Mouse (Mus musculus): ENCODE data around the gene Olfr807. TPM values are rescaled to one million over a fixed set of nuclear protein-coding genes. Genes with fewer than 3 reads are reported as not detected.

Olfr807 gene
- not detected in 2 replicates for polyA plus RNA-seq (2012; rRNA removed)

GRCm38 (mm10) chr10:129757693-129758092 lies at the start of gene Olfr807:
Olfr807 (minus strand) TSS chr10:129757793.

GRCm38 (mm10) chr10:129804296-129804695 lies 46.7 kb upstream of the Olfr807 start, which contains the start of gene Olfr811:
Olfr811 (minus strand) TSS chr10:129804396.

GRCm38 (mm10) chr10:129794817-129795216 lies 37.2 kb upstream of the Olfr807 start, which contains the start of gene Olfr810:
Olfr810 (minus strand) TSS chr10:129794917.

GRCm38 (mm10) chr10:129774338-129774737 lies 16.7 kb upstream of the Olfr807 start, which contains the start of gene Olfr809:
Olfr809 (plus strand) TSS chr10:129774638.

GRCm38 (mm10) chr10:129765182-129765581 lies 7.6 kb upstream of the Olfr807 start, which contains the start of gene Olfr808:
Olfr808 (plus strand) TSS chr10:129765482.

GRCm38 (mm10) chr10:129741821-129742220 lies 15.8 kb downstream of the Olfr807 start, which contains the start of gene Olfr806:
Olfr806 (minus strand) TSS chr10:129741921.

GRCm38 (mm10) chr10:129729275-129729674 lies 28.3 kb downstream of the Olfr807 start, which contains the start of gene Olfr805:
Olfr805 (minus strand) TSS chr10:129729375.

Other genes starting within 250 kb of the Olfr807 start
- gene Olfr791, start 236.0 kb downstream of the Olfr807 start, polyA plus RNA-seq (2012; rRNA removed), result not detected in 2 replicates
- gene Olfr792, start 218.6 kb downstream of the Olfr807 start, polyA plus RNA-seq (2012; rRNA removed), result not detected in 2 replicates
- gene Olfr794, start 190.1 kb downstream of the Olfr807 start, polyA plus RNA-seq (2012; rRNA removed), result not detected in 2 replicates
- not detected in 2 replicates for gene Olfr796, start 145.2 kb downstream of the Olfr807 start, polyA plus RNA-seq (2012; rRNA removed)
- not detected in 2 replicates for gene Olfr798, start 129.9 kb downstream of the Olfr807 start, polyA plus RNA-seq (2012; rRNA removed)
- gene Olfr799, start 120.3 kb downstream of the Olfr807 start, polyA plus RNA-seq (2012; rRNA removed), result not detected in 2 replicates
- gene Olfr800, start 100.1 kb downstream of the Olfr807 start, polyA plus RNA-seq (2012; rRNA removed), result not detected in 2 replicates
- gene Olfr801, start 83.9 kb downstream of the Olfr807 start, polyA plus RNA-seq (2012; rRNA removed), result not detected in 2 replicates
- gene Olfr802, start 69.6 kb downstream of the Olfr807 start, polyA plus RNA-seq (2012; rRNA removed), result not detected in 2 replicates
- gene Olfr803, start 63.5 kb downstream of the Olfr807 start, polyA plus RNA-seq (2012; rRNA removed), result not detected in 2 replicates
- gene Olfr804, start 54.6 kb downstream of the Olfr807 start, polyA plus RNA-seq (2012; rRNA removed), result not detected in 2 replicates
- gene Olfr805, start 28.4 kb downstream of the Olfr807 start, polyA plus RNA-seq (2012; rRNA removed), result not detected in 2 replicates
- not detected in 2 replicates for gene Olfr806, start 15.9 kb downstream of the Olfr807 start, polyA plus RNA-seq (2012; rRNA removed)
- not detected in 2 replicates for gene Olfr808, start 7.7 kb upstream of the Olfr807 start, polyA plus RNA-seq (2012; rRNA removed)
- not detected in 2 replicates for gene Olfr809, start 16.8 kb upstream of the Olfr807 start, polyA plus RNA-seq (2012; rRNA removed)
- gene Olfr810, start 37.1 kb upstream of the Olfr807 start, polyA plus RNA-seq (2012; rRNA removed), result not detected in 2 replicates
- not detected in 2 replicates for gene Olfr811, start 46.6 kb upstream of the Olfr807 start, polyA plus RNA-seq (2012; rRNA removed)
- gene Olfr812, start 88.3 kb upstream of the Olfr807 start, polyA plus RNA-seq (2012; rRNA removed), result not detected in 2 replicates
- not detected in 2 replicates for gene Olfr813, start 97.6 kb upstream of the Olfr807 start, polyA plus RNA-seq (2012; rRNA removed)
- gene Olfr814, start 122.1 kb upstream of the Olfr807 start, polyA plus RNA-seq (2012; rRNA removed), result not detected in 2 replicates
- not detected in 2 replicates for gene Olfr815, start 148.1 kb upstream of the Olfr807 start, polyA plus RNA-seq (2012; rRNA removed)
- gene Olfr816, start 157.8 kb upstream of the Olfr807 start, polyA plus RNA-seq (2012; rRNA removed), result not detected in 2 replicates
- not detected in 2 replicates for gene Olfr818, start 191.3 kb upstream of the Olfr807 start, polyA plus RNA-seq (2012; rRNA removed)
- not detected in 2 replicates for gene Olfr819, start 209.5 kb upstream of the Olfr807 start, polyA plus RNA-seq (2012; rRNA removed)
- not detected in 2 replicates for gene Olfr247, start 218.3 kb upstream of the Olfr807 start, polyA plus RNA-seq (2012; rRNA removed)
- gene Gm10310, start 227.3 kb upstream of the Olfr807 start, polyA plus RNA-seq (2012; rRNA removed), result not detected in 2 replicates

Data from liver, embryonic 14 days (tissue).